Mouse (Mus musculus): ENCODE data around the gene Olfr1204. TPM values are rescaled to one million over a fixed set of nuclear protein-coding genes. Genes with fewer than 3 reads are reported as not detected.

The Olfr1204 gene
- total RNA-seq (2022): not detected

GRCm38 (mm10) chr2:88848992-88849391, at the start of gene Olfr1204:
TSS of gene Olfr1204 (plus strand) at chr2:88849292.
- no peak for DNase-seq

GRCm38 (mm10) chr2:88814196-88814595, 34.9 kb upstream of the Olfr1204 start, which contains the start of gene Olfr1202:
TSS of gene Olfr1202 (plus strand) at chr2:88814496.
- no peak for DNase-seq

GRCm38 (mm10) chr2:88829437-88829836, 19.7 kb upstream of the Olfr1204 start, which contains the start of gene Olfr1205:
TSS of gene Olfr1205 (plus strand) at chr2:88829737.
- DNase-seq: no peak

DNA sequence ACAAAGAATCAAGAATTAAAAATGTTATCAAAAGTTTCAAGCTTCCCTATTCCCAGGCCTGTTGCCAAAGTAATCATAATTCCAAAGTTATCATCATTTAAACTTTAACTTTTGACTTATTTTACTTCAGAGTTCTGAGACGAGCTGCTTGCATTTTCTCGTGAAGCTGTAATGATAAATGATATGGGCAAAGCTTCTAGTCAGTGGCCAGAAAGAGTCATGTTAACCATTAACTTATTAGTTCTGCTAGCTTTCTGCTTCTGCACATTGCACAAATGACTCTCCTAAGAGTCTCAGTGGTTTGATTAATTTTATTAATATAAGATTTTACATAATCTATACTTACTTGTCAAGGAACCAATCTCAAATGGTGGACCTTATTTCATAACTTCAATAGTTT, 10.6 kb upstream of the Olfr1204 start:
- DNase-seq: no peak

GRCm38 (mm10) chr2:88862931-88863330, 13.8 kb downstream of the Olfr1204 start, which contains the start of gene Olfr1206:
TSS of gene Olfr1206 (plus strand) at chr2:88863231.
- DNase-seq: no peak

- no peak for DNase-seq
Observed at GRCm38 (mm10) chr2:88902211-88902610, 53.1 kb downstream of the Olfr1204 start, which contains the start of gene Olfr1208. TSS of gene Olfr1208 (minus strand) at chr2:88902311.

Other genes with a start within 250 kb of the Olfr1204 start
- gene Olfr1191-ps1, start 208.8 kb upstream of the Olfr1204 start, total RNA-seq (2022): not detected
- not detected for gene Olfr1192-ps1, start 200.8 kb upstream of the Olfr1204 start, total RNA-seq (2022)
- gene Olfr1193, start 173.7 kb upstream of the Olfr1204 start, total RNA-seq (2022): not detected
- not detected for gene Olfr1195, start 160.1 kb upstream of the Olfr1204 start, total RNA-seq (2022)
- not detected for gene Olfr1196, start 144.7 kb upstream of the Olfr1204 start, total RNA-seq (2022)
- not detected for gene Olfr1197, start 116.9 kb upstream of the Olfr1204 start, total RNA-seq (2022)
- not detected for gene Olfr1198, start 97.9 kb upstream of the Olfr1204 start, total RNA-seq (2022)
- not detected for gene Olfr1199, start 88.8 kb upstream of the Olfr1204 start, total RNA-seq (2022)
- not detected for gene Olfr1200, start 78.8 kb upstream of the Olfr1204 start, total RNA-seq (2022)
- not detected for gene Olfr1201, start 56.3 kb upstream of the Olfr1204 start, total RNA-seq (2022)
- not detected for gene Olfr1202, start 34.8 kb upstream of the Olfr1204 start, total RNA-seq (2022)
- gene Olfr1205, start 19.6 kb upstream of the Olfr1204 start, total RNA-seq (2022): not detected
- not detected for gene Olfr1206, start 13.9 kb downstream of the Olfr1204 start, total RNA-seq (2022)
- gene Olfr1208, start 53.0 kb downstream of the Olfr1204 start, total RNA-seq (2022): not detected
- gene Olfr1209, start 65.9 kb downstream of the Olfr1204 start, total RNA-seq (2022): not detected
- gene Olfr1211, start 88.8 kb downstream of the Olfr1204 start, total RNA-seq (2022): not detected
- gene Olfr1212, start 104.7 kb downstream of the Olfr1204 start, total RNA-seq (2022): not detected
- not detected for gene Gm13762, start 131.0 kb downstream of the Olfr1204 start, total RNA-seq (2022)
- not detected for gene Olfr1214, start 143.4 kb downstream of the Olfr1204 start, total RNA-seq (2022)
- not detected for gene Olfr1215, start 157.7 kb downstream of the Olfr1204 start, total RNA-seq (2022)
- not detected for gene Olfr1216, start 169.0 kb downstream of the Olfr1204 start, total RNA-seq (2022)
- not detected for gene Olfr1217, start 182.8 kb downstream of the Olfr1204 start, total RNA-seq (2022)
- not detected for gene Olfr1218, start 211.9 kb downstream of the Olfr1204 start, total RNA-seq (2022)
- not detected for gene Olfr1219, start 234.2 kb downstream of the Olfr1204 start, total RNA-seq (2022)